Mouse (Mus musculus) kidney, postnatal 0 days (tissue): ENCODE data around the gene Lyl1. TPM values are rescaled to one million over a fixed set of nuclear protein-coding genes. Genes with fewer than 3 reads are reported as not detected.

ENCODE experiments used
- ATAC-seq: fragments of 200-750 bp; cut with Nextera tagmentation; replicated peaks from 2 replicates; pipeline ENCODE4 v1.8.0; 2017; ENCODE audit warnings: low read depth, moderate number of reproducible peaks, moderate TSS enrichment, moderate library complexity; ENCODE audit not compliant: low FRiP score
- DNase-seq: peaks from one replicate; pipeline ENCODE4 v3.0.0-alpha.2; 2016; ENCODE audit warnings: low spot score
- H3K27ac ChIP-seq: fragments of 300-500 bp; sonication (generic); 2 replicates; pipeline ENCODE4 v1.5.1; 2014; ENCODE audit warnings: mild to moderate bottlenecking
- H3K27me3 ChIP-seq: fragments of 300-500 bp; sonication (generic); 2 replicates; pipeline ENCODE4 v1.6.1; 2014; ENCODE audit warnings: low read length, mixed read lengths; ENCODE audit not compliant: insufficient read depth
- H3K36me3 ChIP-seq: fragments of 300-500 bp; sonication (generic); 2 replicates; pipeline ENCODE4 v1.6.1; 2014; ENCODE audit warnings: low read length, mixed read lengths; ENCODE audit not compliant: insufficient read depth
- H3K4me1 ChIP-seq: fragments of 300-500 bp; sonication (generic); replicated peaks from 2 replicates; pipeline ENCODE4 v1.6.1; 2014; ENCODE audit warnings: antibody characterized with exemption, low read length, mixed read lengths; ENCODE audit not compliant: insufficient read depth
- H3K4me2 ChIP-seq: fragments of 300-500 bp; sonication (generic); 2 replicates; pipeline ENCODE4 v1.6.1; 2014; ENCODE audit warnings: mild to moderate bottlenecking, low read length, moderate library complexity, mixed read lengths
- H3K4me3 ChIP-seq: fragments of 300-500 bp; sonication (generic); replicated peaks from 2 replicates; pipeline ENCODE4 v1.5.1; 2014; ENCODE audit warnings: low read depth, low read length
- H3K9ac ChIP-seq: fragments of 300-500 bp; sonication (generic); 2 replicates; pipeline ENCODE4 v1.6.1; 2014; ENCODE audit warnings: low read depth, low read length
- H3K9me3 ChIP-seq: fragments of 300-500 bp; sonication (generic); replicated peaks from 2 replicates; pipeline ENCODE4 v1.6.1; 2016; ENCODE audit warnings: low read length, inconsistent platforms, mixed read lengths
- CTCF ChIP-seq: IDR thresholded peaks from 2 replicates; pipeline ENCODE4 v1.5.1; 2016; ENCODE audit warnings: antibody characterized with exemption, low read depth, mild to moderate bottlenecking, moderate library complexity
- WGBS: fragments of 180-500 bp; shearing (Covaris S2); extraction: QIAGEN DNeasy Blood & Tissue Kit; methylation state at CpG from one replicate; pipeline ENCODE4 v1.1.7; 2014; 5-methylcytosine and 5-hydroxymethylcytosine counted together
- polyA plus RNA-seq: library from polyadenylated mRNA; unstranded; fragments of >200 nt; fragmentation: Nextera tagmentation; extraction: Ambion mirVana; gene quantifications from 2 replicates; pipeline ENCODE4 v1.2.1, GENCODE M21; 2015

Gene Lyl1
- polyA plus RNA-seq, 1 experiment from 2014 or later = 6.1 TPM

DNA sequence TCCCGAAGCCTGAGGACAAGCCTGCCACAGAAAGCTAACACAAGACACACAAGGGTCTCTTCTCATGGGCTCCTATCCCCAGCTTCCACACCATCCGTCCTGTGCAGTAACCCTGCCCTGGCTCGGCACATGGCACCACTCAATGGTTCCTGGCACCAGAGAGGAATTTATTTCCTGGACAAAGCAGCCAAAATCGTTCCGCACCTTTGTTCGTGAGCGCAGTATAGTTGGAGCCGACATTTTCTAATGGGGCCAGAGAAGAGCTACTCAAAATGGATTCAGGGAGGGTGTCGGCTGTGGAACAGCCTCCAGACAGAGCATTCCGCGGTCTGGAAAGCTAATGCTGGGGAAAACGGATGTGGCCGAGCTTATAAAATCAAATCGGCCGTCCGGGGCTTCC, 48.3 kb downstream of the Lyl1 start:
- no peak overlapping the region for H3K4me2 ChIP-seq
- no peak for TF ChIP-seq CTCF
- H3K9me3 ChIP-seq = no peaks in the 10 kb centered on the region
- H3K36me3 ChIP-seq = no peaks in the 10 kb centered on the region
- no peak overlapping the region for H3K9ac ChIP-seq
- H3K27ac ChIP-seq = no peak overlapping the region
- ATAC-seq = no peak
- H3K27me3 ChIP-seq = peaks cover 16% of the 10 kb centered on the region; the same call in 1 of the 2 replicates
- H3K4me3 ChIP-seq = no peak overlapping the region
- H3K4me1 ChIP-seq = peaks cover 7% of the 10 kb centered on the region; the same call in 1 of the 2 replicates
- WGBS = 64% methylated on average over 16 of the region's 16 CpGs
- DNase-seq = no peak

DNA sequence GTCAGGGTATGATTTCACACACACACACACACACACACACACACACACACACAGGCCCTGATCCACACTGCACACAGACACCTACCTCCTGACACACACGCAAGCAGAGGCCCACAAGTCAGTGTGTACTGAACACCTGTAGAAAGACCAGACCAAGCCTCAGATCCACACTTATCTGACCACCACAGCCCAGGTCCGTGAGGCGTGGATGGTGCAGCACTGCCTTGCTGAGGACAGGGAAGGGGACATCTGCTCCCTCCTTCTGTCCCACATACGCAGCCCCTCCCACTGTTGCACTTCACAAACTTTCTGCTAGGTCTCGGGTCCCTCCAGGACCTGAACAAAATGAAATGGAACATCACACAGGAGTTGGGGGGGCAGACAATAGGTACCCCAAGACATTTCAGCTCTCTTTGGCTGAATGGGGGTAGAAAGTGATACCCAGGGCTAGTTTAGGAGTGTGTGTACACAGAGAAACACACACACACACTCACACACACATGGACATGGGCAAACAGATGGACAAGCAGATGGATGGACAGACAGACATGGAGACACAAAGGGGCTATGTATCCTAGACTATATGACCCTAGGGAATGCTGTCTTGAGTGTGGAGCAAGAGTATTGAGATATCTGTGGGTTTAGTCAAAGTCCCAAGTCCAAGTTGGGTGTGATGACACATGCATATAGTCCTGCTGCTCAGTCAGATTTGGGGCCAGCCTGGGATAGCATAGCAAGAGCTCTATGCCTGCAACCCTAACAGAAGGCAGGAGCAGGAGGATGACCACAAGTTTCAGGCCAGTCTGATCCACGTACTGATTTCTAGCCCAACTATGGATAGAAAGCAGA, 51.7 kb downstream of the Lyl1 start:
- no peak for ATAC-seq
- DNase-seq = no peak
- peaks cover 16% of the 10 kb centered on the region; the same call in 1 of the 2 replicates for H3K27me3 ChIP-seq

More for the DNA sequence above, 51.7 kb downstream of the Lyl1 start:
- Histone ChIP-seq H3K9ac (no peak overlapping the region), H3K4me3 (no peak overlapping the region), H3K27ac (no peak overlapping the region), H3K36me3 (no peaks in the 10 kb centered on the region), H3K4me2 (no peak overlapping the region), H3K9me3 (no peaks in the 10 kb centered on the region), H3K4me1 (peaks cover 9% of the 10 kb centered on the region; the same call in 1 of the 2 replicates)
- TF ChIP-seq CTCF = no peak
- WGBS = 81% methylated on average over 6 of the region's 6 CpGs

Other genes starting within 250 kb of the Lyl1 start
- 77.4 and 83.8 TPM in 2 replicates for gene Ier2, start 38.6 kb upstream of the Lyl1 start, polyA plus RNA-seq
- 55.3 and 56.1 TPM in 2 replicates for gene Trmt1, start 15.2 kb upstream of the Lyl1 start, polyA plus RNA-seq
- gene Nacc1, start 13.6 kb upstream of the Lyl1 start, polyA plus RNA-seq = 15.9 and 16.1 TPM in 2 replicates
- 1.9 and 2.5 TPM in 2 replicates for gene G430095P16Rik, start 21.6 kb downstream of the Lyl1 start, polyA plus RNA-seq
- gene Nfix, start 98.9 kb downstream of the Lyl1 start, polyA plus RNA-seq = 21.1 and 22.3 TPM in 2 replicates
- gene Dand5, start 121.4 kb downstream of the Lyl1 start, polyA plus RNA-seq = 7.0 and 7.4 TPM in 2 replicates
- gene Gadd45gip1, start 130.1 kb downstream of the Lyl1 start, polyA plus RNA-seq = 51.0 and 54.3 TPM in 2 replicates
- 97.1 and 98.9 TPM in 2 replicates for gene Rad23a, start 139.2 kb downstream of the Lyl1 start, polyA plus RNA-seq
- gene Calr, start 145.5 kb downstream of the Lyl1 start, polyA plus RNA-seq = 644 and 753 TPM in 2 replicates
- 68.2 and 74.7 TPM in 2 replicates for gene Farsa, start 155.5 kb downstream of the Lyl1 start, polyA plus RNA-seq
- 43.0 and 45.7 TPM in 2 replicates for gene Syce2, start 170.7 kb downstream of the Lyl1 start, polyA plus RNA-seq
- 59.2 and 67.6 TPM in 2 replicates for gene Gcdh, start 192.5 kb downstream of the Lyl1 start, polyA plus RNA-seq
- gene Klf1, start 200.5 kb downstream of the Lyl1 start, polyA plus RNA-seq = 1.1 and 1.8 TPM in 2 replicates
- gene Dnase2a, start 207.1 kb downstream of the Lyl1 start, polyA plus RNA-seq = 12.3 and 13.2 TPM in 2 replicates
- 0.04 and 0.08 TPM in 2 replicates for gene Mast1, start 235.9 kb downstream of the Lyl1 start, polyA plus RNA-seq
- gene Rtbdn, start 245.5 kb downstream of the Lyl1 start, polyA plus RNA-seq = 0.09 TPM in 1 of 2 replicates, not detected in the other